Mouse (Mus musculus) liver, embryonic 16.5 days (tissue): Measurements from ENCODE around the gene Atxn7l2. TPM values are rescaled to one million over a fixed set of nuclear protein-coding genes. Genes with fewer than 3 reads are reported as not detected.
A peak's percentile ranks its signal among the peaks of the same experiment; 100 is the strongest.

Experiments used
- ATAC-seq: fragments of 200-750 bp; cut with Nextera tagmentation; 2 replicates; pipeline ENCODE4 v1.8.0; 2017; ENCODE audit warnings: low read depth, mild to moderate bottlenecking, moderate number of reproducible peaks, moderate library complexity
- H3K27ac ChIP-seq: fragments of 300-500 bp; sonication (generic); 2 replicates; pipeline ENCODE4 v1.5.1; 2014; ENCODE audit warnings: mild to moderate bottlenecking, low read length
- H3K27me3 ChIP-seq: fragments of 300-500 bp; sonication (generic); 2 replicates; pipeline ENCODE4 v1.6.1; 2014; ENCODE audit warnings: low read depth, low read length, mixed read lengths; ENCODE audit not compliant: control insufficient read depth, insufficient read depth
- H3K36me3 ChIP-seq: fragments of 300-500 bp; sonication (generic); 2 replicates; pipeline ENCODE4 v1.6.1; 2014; ENCODE audit warnings: mild to moderate bottlenecking; ENCODE audit not compliant: control insufficient read depth, insufficient read depth
- H3K4me1 ChIP-seq: fragments of 300-500 bp; sonication (generic); 2 replicates; pipeline ENCODE4 v1.6.1; 2014; ENCODE audit warnings: low read depth, low read length, mixed read lengths; ENCODE audit not compliant: control insufficient read depth
- H3K4me2 ChIP-seq: fragments of 300-500 bp; sonication (generic); 2 replicates; pipeline ENCODE4 v1.6.1; 2014; ENCODE audit warnings: low read depth, low read length, mixed read lengths
- H3K4me3 ChIP-seq: fragments of 300-500 bp; sonication (generic); 2 replicates; pipeline ENCODE4 v1.5.1; 2014; ENCODE audit warnings: low read depth, mild to moderate bottlenecking, low read length
- H3K9ac ChIP-seq: fragments of 300-500 bp; sonication (generic); 2 replicates; pipeline ENCODE4 v1.6.1; 2014; ENCODE audit warnings: low read depth, low read length
- H3K9me3 ChIP-seq: fragments of 300-500 bp; sonication (generic); replicated peaks from 2 replicates; pipeline ENCODE4 v1.6.1; 2016; ENCODE audit warnings: low read length; ENCODE audit not compliant: control insufficient read depth
- WGBS: fragments of 180-500 bp; shearing (Covaris S2); extraction: QIAGEN DNeasy Blood & Tissue Kit; methylation state at CpG from one replicate; pipeline ENCODE4 v1.1.7; 2014; ENCODE audit not compliant: insufficient replicate concordance; 5-methylcytosine and 5-hydroxymethylcytosine counted together
- polyA plus RNA-seq: library from polyadenylated mRNA; unstranded; fragments of >200 nt; fragmentation: Nextera tagmentation; extraction: Ambion mirVana; gene quantifications from 2 replicates; pipeline ENCODE4 v1.2.1, GENCODE M21; 2015

Gene Atxn7l2
- polyA plus RNA-seq, 1 experiment from 2014 or later: 2.1 TPM

- H3K4me2 ChIP-seq: no peak overlapping the region
- H3K4me3 ChIP-seq: no peak overlapping the region
- no peak for ATAC-seq
- H3K4me1 ChIP-seq: no peaks in the 10 kb centered on the region; the same call in 1 of the 2 replicates
- WGBS: 56% methylated on average over 2 of the region's 2 CpGs
- no peak overlapping the region for H3K9ac ChIP-seq
- peaks cover 47% of the 10 kb centered on the region for H3K27me3 ChIP-seq
- no peaks in the 10 kb centered on the region for H3K36me3 ChIP-seq
- no peaks in the 10 kb centered on the region for H3K9me3 ChIP-seq
- H3K27ac ChIP-seq: no peak overlapping the region
These were observed 16.8 kb upstream of the Atxn7l2 start for GRCm38 (mm10) chr3:108227521-108227920.

GRCm38 (mm10) chr3:108226558-108227350, 16.0 kb upstream of the Atxn7l2 start, which contains the start of gene Sypl2:
TSS of gene Sypl2 (minus strand) at chr3:108226648.
- H3K4me1 ChIP-seq: no peaks in the 10 kb centered on the region; the same call in 1 of the 2 replicates
- H3K4me3 ChIP-seq: peak within 1 kb of the TSS; percentile 49
- ATAC-seq: no peak
- H3K9me3 ChIP-seq: no peaks in the 10 kb centered on the region
- H3K27me3 ChIP-seq: peaks cover 47% of the 10 kb centered on the region
- WGBS: 7% methylated on average over 42 of the region's 44 CpGs
- no peaks in the 10 kb centered on the region for H3K36me3 ChIP-seq
- no peak within 1 kb of the TSS for H3K9ac ChIP-seq
- peak within 1 kb of the TSS; percentile 59 for H3K4me2 ChIP-seq
- H3K27ac ChIP-seq: no peak within 1 kb of the TSS

- no peak overlapping the region for H3K27ac ChIP-seq
- 5% methylated on average over 51 of the region's 67 CpGs for WGBS
- H3K9ac ChIP-seq: no peak overlapping the region
- no peaks in the 10 kb centered on the region for H3K36me3 ChIP-seq
- H3K27me3 ChIP-seq: peaks cover 47% of the 10 kb centered on the region
- peak; percentile 21; the same call in 1 of the 2 replicates for ATAC-seq
- H3K4me1 ChIP-seq: no peaks in the 10 kb centered on the region; the same call in 1 of the 2 replicates
- H3K9me3 ChIP-seq: no peaks in the 10 kb centered on the region
- H3K4me3 ChIP-seq: peak overlapping the region; percentile 49
- H3K4me2 ChIP-seq: peak overlapping the region; percentile 59
These were observed 15.2 kb upstream of the Atxn7l2 start for GRCm38 (mm10) chr3:108225711-108226557.

GRCm38 (mm10) chr3:108220661-108221060, 9.9 kb upstream of the Atxn7l2 start:
- Histone ChIP-seq H3K9ac (no peak overlapping the region), H3K4me3 (no peak overlapping the region), H3K36me3 (no peaks in the 10 kb centered on the region), H3K4me1 (no peaks in the 10 kb centered on the region), H3K27me3 (peaks cover 23% of the 10 kb centered on the region), H3K27ac (no peak overlapping the region), H3K9me3 (no peaks in the 10 kb centered on the region), H3K4me2 (no peak overlapping the region)
- WGBS: 68% methylated on average over 3 of the region's 3 CpGs
- ATAC-seq: no peak

GRCm38 (mm10) chr3:108214734-108215133, 4.0 kb upstream of the Atxn7l2 start:
- Histone ChIP-seq H3K4me2 (no peak overlapping the region), H3K4me3 (no peak overlapping the region), H3K27ac (no peak overlapping the region), H3K36me3 (no peaks in the 10 kb centered on the region), H3K4me1 (peaks cover 8% of the 10 kb centered on the region), H3K9me3 (no peaks in the 10 kb centered on the region), H3K9ac (no peak overlapping the region), H3K27me3 (no peaks in the 10 kb centered on the region; the same call in none of the 2 replicates)
- 10% methylated on average over 5 of the region's 5 CpGs for WGBS
- no peak for ATAC-seq

- Histone ChIP-seq H3K4me1 (peaks cover 18% of the 10 kb centered on the region), H3K27me3 (no peaks in the 10 kb centered on the region; the same call in 1 of the 2 replicates), H3K4me2 (no peak overlapping the region), H3K4me3 (no peak overlapping the region), H3K9ac (no peak overlapping the region), H3K9me3 (no peaks in the 10 kb centered on the region), H3K27ac (no peak overlapping the region), H3K36me3 (no peaks in the 10 kb centered on the region)
- WGBS: 69% methylated on average over 8 of the region's 8 CpGs
- ATAC-seq: no peak
These were observed 1.7 kb upstream of the Atxn7l2 start for GRCm38 (mm10) chr3:108212406-108212805.

- no peak overlapping the region for H3K4me2 ChIP-seq
These were observed 1.1 kb upstream of the Atxn7l2 start for GRCm38 (mm10) chr3:108211845-108212244.

GRCm38 (mm10) chr3:108209946-108210770, 576 bp downstream of the Atxn7l2 start:
- Histone ChIP-seq H3K9me3 (no peaks in the 10 kb centered on the region), H3K9ac (peak overlapping the region; percentile 78), H3K4me3 (peak overlapping the region; percentile 77), H3K27me3 (no peaks in the 10 kb centered on the region; the same call in 1 of the 2 replicates), H3K36me3 (no peaks in the 10 kb centered on the region), H3K27ac (peak overlapping the region; percentile 68), H3K4me2 (peak overlapping the region; percentile 94), H3K4me1 (peaks cover 18% of the 10 kb centered on the region)
- WGBS: under 1% methylated on average over 68 of the region's 72 CpGs
- ATAC-seq: peak; percentile 91

More at GRCm38 (mm10) chr3:108211845-108212244, 1.1 kb upstream of the Atxn7l2 start:
- H3K36me3 ChIP-seq: no peaks in the 10 kb centered on the region
- peaks cover 18% of the 10 kb centered on the region for H3K4me1 ChIP-seq
- H3K4me3 ChIP-seq: no peak overlapping the region
- no peaks in the 10 kb centered on the region; the same call in 1 of the 2 replicates for H3K27me3 ChIP-seq
- WGBS: 78% methylated on average over 6 of the region's 6 CpGs
- H3K9ac ChIP-seq: no peak overlapping the region
- no peaks in the 10 kb centered on the region for H3K9me3 ChIP-seq
- ATAC-seq: no peak
- H3K27ac ChIP-seq: no peak overlapping the region
